Mouse (Mus musculus): ENCODE measurements around the gene Gpsm2.

DNA sequence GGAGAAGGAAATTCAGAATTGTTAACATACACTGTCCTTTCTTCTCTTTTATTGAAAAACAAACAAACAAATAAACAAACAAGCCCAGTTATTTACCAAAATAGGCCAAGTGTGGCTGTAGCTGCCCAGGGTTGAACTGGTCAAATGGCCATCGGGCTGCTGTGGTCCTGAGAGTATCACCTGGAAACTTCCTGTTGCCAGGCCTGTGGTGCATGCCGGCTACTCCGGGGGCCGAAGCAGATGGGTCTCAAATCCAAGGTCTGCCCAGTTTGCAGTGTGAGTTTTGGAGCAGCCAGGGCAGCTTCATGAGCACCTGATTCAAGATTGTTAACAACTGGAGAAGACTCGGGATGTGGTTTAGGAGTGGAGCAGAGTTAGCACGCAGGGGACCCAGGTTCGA is 43.4 kb upstream of the Gpsm2 start:
- TF ChIP-seq CTCF (IDR thresholded peaks at IDR 0.05) (no peak), EP300 (IDR thresholded peaks at IDR 0.05) (no peak)

Measured in lung, postnatal 0 days (tissue).